Mouse (Mus musculus) megakaryocyte-erythroid progenitor cell, adult 5-6 weeks (primary cell): Measurements from ENCODE around the gene Slc12a1. TPM values are rescaled to one million over a fixed set of nuclear protein-coding genes. Genes with fewer than 3 reads are reported as not detected.
"Not testable (repeated sequence)": the region's sequence is repeated elsewhere in the genome, so short reads cannot be mapped to it uniquely, and the experiment has no call there.

ENCODE experiments used
- ATAC-seq: replicated peaks from 2 replicates; pipeline ENCODE4 v1.8.0; 2016; ENCODE audit warnings: mild to moderate bottlenecking, inconsistent platforms; ENCODE audit not compliant: severe bottlenecking, poor library complexity, low FRiP score, low TSS enrichment
- total RNA-seq, 2 experiments: library from RNA; stranded (forward) in 1 of 2; stranded (reverse) in 1 of 2; fragments of 200-1000, 215-1000 nt in 1 of 2; fragments of >200 nt in 1 of 2; fragmentation: Nextera tagmentation in 1 of 2; gene quantifications; 2 replicates each; pipeline ENCODE4 v1.2.3; 2014 to 2017

The Slc12a1 gene
- total RNA-seq (2014; fragmentation: Nextera tagmentation) (0.22 TPM in 1 of 2 replicates, not detected in the other), total RNA-seq (2017) (0.11 TPM in 1 of 2 replicates, not detected in the other)

GRCm38 (mm10) chr2:125152388-125152787 is at the start of gene Slc12a1:
Gene Slc12a1 (plus strand): TSS chr2:125152505.
- no peak for ATAC-seq

GRCm38 (mm10) chr2:125104491-125104890 is 47.8 kb upstream of the Slc12a1 start:
- ATAC-seq, result not testable (repeated sequence)

- not testable (repeated sequence) for ATAC-seq
Observed at GRCm38 (mm10) chr2:125106536-125106935, 45.8 kb upstream of the Slc12a1 start.

GRCm38 (mm10) chr2:125119381-125120110 is 32.8 kb upstream of the Slc12a1 start:
- ATAC-seq, result peak; percentile 27; the same call in 1 of the 2 replicates

- ATAC-seq, result no peak
Observed at GRCm38 (mm10) chr2:125122288-125122623, 30.0 kb upstream of the Slc12a1 start.

- ATAC-seq, result peak; percentile 52
Observed at GRCm38 (mm10) chr2:125122624-125123476, 29.5 kb upstream of the Slc12a1 start.

- ATAC-seq, result peak; percentile 78
Observed at GRCm38 (mm10) chr2:125123477-125123852, 28.8 kb upstream of the Slc12a1 start, which contains the start of gene Myef2. Gene Myef2 (minus strand): TSS chr2:125123661.

GRCm38 (mm10) chr2:125125824-125126223 is 26.5 kb upstream of the Slc12a1 start:
- ATAC-seq, result peak; percentile 30; the same call in 1 of the 2 replicates

- no peak for ATAC-seq
Observed at GRCm38 (mm10) chr2:125126792-125127191, 25.5 kb upstream of the Slc12a1 start.

- ATAC-seq, result no peak
Observed at GRCm38 (mm10) chr2:125134113-125134512, 18.2 kb upstream of the Slc12a1 start.

- ATAC-seq, result peak; percentile 99
Observed at GRCm38 (mm10) chr2:125135903-125136811, 16.1 kb upstream of the Slc12a1 start, which contains the start of gene Ctxn2. Gene Ctxn2 (plus strand): TSS chr2:125136692.

- ATAC-seq, result no peak
Observed at GRCm38 (mm10) chr2:125136846-125137245, 15.5 kb upstream of the Slc12a1 start.

- ATAC-seq, result no peak
Observed at GRCm38 (mm10) chr2:125142336-125142735, 10.0 kb upstream of the Slc12a1 start.

- ATAC-seq, result no peak
Observed at GRCm38 (mm10) chr2:125154294-125154693, 2.0 kb downstream of the Slc12a1 start.

- ATAC-seq, result no peak
Observed at GRCm38 (mm10) chr2:125155504-125155903, 3.2 kb downstream of the Slc12a1 start.

GRCm38 (mm10) chr2:125162012-125162470 is 9.7 kb downstream of the Slc12a1 start:
- ATAC-seq, result no peak

- ATAC-seq, result no peak
Observed at GRCm38 (mm10) chr2:125178225-125178798, 26.0 kb downstream of the Slc12a1 start.

GRCm38 (mm10) chr2:125187904-125188303 is 35.6 kb downstream of the Slc12a1 start:
- no peak for ATAC-seq

GRCm38 (mm10) chr2:125189197-125189596 is 36.9 kb downstream of the Slc12a1 start:
- ATAC-seq, result peak; percentile 92
